Mouse (Mus musculus): Measurements from ENCODE around the gene Apbb1. TPM values are rescaled to one million over a fixed set of nuclear protein-coding genes. Genes with fewer than 3 reads are reported as not detected.

The Apbb1 gene
- total RNA-seq, 2 experiments from 2014 or later, result 368 to 375 TPM

GRCm38 (mm10) chr7:105527306-105527937 lies 54.0 kb downstream of the Apbb1 start:
- DNase-seq (ENCODE audit: low spot score in 2 of 2), result peak; percentile 36 to 45

- no peak for DNase-seq (ENCODE audit: low spot score in 2 of 2)
Measured at GRCm38 (mm10) chr7:105524222-105524621, 57.2 kb downstream of the Apbb1 start.

- no peak for DNase-seq (ENCODE audit: low spot score in 2 of 2)
Measured at GRCm38 (mm10) chr7:105520201-105520600, 61.3 kb downstream of the Apbb1 start.

GRCm38 (mm10) chr7:105519771-105520170 lies 61.7 kb downstream of the Apbb1 start:
- no peak for DNase-seq (ENCODE audit: low spot score in 2 of 2)

GRCm38 (mm10) chr7:105519336-105519735 lies 62.1 kb downstream of the Apbb1 start:
- DNase-seq (ENCODE audit: low spot score in 2 of 2), result no peak

GRCm38 (mm10) chr7:105516669-105517360 lies 64.6 kb downstream of the Apbb1 start:
- no peak for DNase-seq (ENCODE audit: low spot score in 2 of 2)

GRCm38 (mm10) chr7:105515178-105515577 lies 66.3 kb downstream of the Apbb1 start:
- peak; percentile 47 to 49 for DNase-seq (ENCODE audit: low spot score in 2 of 2)

GRCm38 (mm10) chr7:105514561-105514960 lies 66.9 kb downstream of the Apbb1 start:
- DNase-seq (ENCODE audit: low spot score in 2 of 2), result no peak

GRCm38 (mm10) chr7:105513845-105514291 lies 67.6 kb downstream of the Apbb1 start:
- DNase-seq (ENCODE audit: low spot score in 2 of 2), result no peak

- DNase-seq (ENCODE audit: low spot score in 2 of 2), result no peak
Measured at GRCm38 (mm10) chr7:105510143-105510542, 71.3 kb downstream of the Apbb1 start.

Other genes starting within 250 kb of the Apbb1 start
- 1 to 10 TPM in 1 of 2 experiments, under 1 TPM in 1; 0.53 to 1.0 TPM for gene Olfr690, start 247.5 kb downstream of the Apbb1 start, total RNA-seq (2021)
- 1 to 10 TPM in 1 of 2 experiments, under 1 TPM in 1; 0.90 to 1.2 TPM for gene Olfr691, start 239.4 kb downstream of the Apbb1 start, total RNA-seq (2021)
- gene Olfr692, start 213.4 kb downstream of the Apbb1 start, total RNA-seq (2021), result not detected
- not detected for gene Gm5901, start 206.6 kb downstream of the Apbb1 start, total RNA-seq (2021)
- 10 to 100 TPM; 54.3 to 58.2 TPM for gene Fam160a2, start 181.6 kb downstream of the Apbb1 start, total RNA-seq (2021)
- under 1 TPM; 0.39 to 0.41 TPM for gene Cnga4, start 177.1 kb downstream of the Apbb1 start, total RNA-seq (2021)
- 10 to 100 TPM; 10.1 to 11.3 TPM for gene Cckbr, start 155.9 kb downstream of the Apbb1 start, total RNA-seq (2021)
- gene Cavin3, start 99.4 kb downstream of the Apbb1 start, total RNA-seq (2021), result 10 to 100 TPM; 13.8 to 14.1 TPM
- 10 to 100 TPM; 90.1 to 93.9 TPM for gene Smpd1, start 27.3 kb downstream of the Apbb1 start, total RNA-seq (2021)
- not detected for gene Hpx, start 18.5 kb upstream of the Apbb1 start, total RNA-seq (2021)
- gene Trim3, start 51.9 kb upstream of the Apbb1 start, total RNA-seq (2021), result 100 to 1,000 TPM; 136 to 145 TPM
- 10 to 100 TPM; 82.3 to 87.2 TPM for gene Timm10b, start 58.4 kb upstream of the Apbb1 start, total RNA-seq (2021)
- gene Arfip2, start 58.8 kb upstream of the Apbb1 start, total RNA-seq (2021), result 100 to 1,000 TPM in 1 of 2 experiments, 10 to 100 TPM in 1; 97.8 to 101 TPM
- 10 to 100 TPM in 1 of 2 experiments, 1 to 10 TPM in 1; 5.4 to 11.8 TPM for gene Gm45799, start 58.9 kb upstream of the Apbb1 start, total RNA-seq (2021)
- 1 to 10 TPM; 5.5 to 6.0 TPM for gene Dnhd1, start 69.2 kb upstream of the Apbb1 start, total RNA-seq (2021)
- gene Ilk, start 154.9 kb upstream of the Apbb1 start, total RNA-seq (2021), result 100 to 1,000 TPM; 105 to 111 TPM
- 10 to 100 TPM; 12.5 to 14.7 TPM for gene Rrp8, start 155.7 kb upstream of the Apbb1 start, total RNA-seq (2021)
- 100 to 1,000 TPM; 137 to 150 TPM for gene Taf10, start 162.7 kb upstream of the Apbb1 start, total RNA-seq (2021)
- 10 to 100 TPM; 54.0 to 54.2 TPM for gene Tpp1, start 170.6 kb upstream of the Apbb1 start, total RNA-seq (2021)
- 10 to 100 TPM; 26.9 to 30.3 TPM for gene Dchs1, start 206.0 kb upstream of the Apbb1 start, total RNA-seq (2021)
- gene Mrpl17, start 229.4 kb upstream of the Apbb1 start, total RNA-seq (2021), result 100 to 1,000 TPM; 121 to 126 TPM

Data from layer of hippocampus, postnatal 14 days (tissue).